Mouse (Mus musculus): ENCODE measurements at regions not wholly inside any gene's neighbourhood (a gene's known extent, or its start where the extent isn't known, plus 50 kb on each side); places are given as distances from the start of the nearest gene placed in this dataset.

DNA sequence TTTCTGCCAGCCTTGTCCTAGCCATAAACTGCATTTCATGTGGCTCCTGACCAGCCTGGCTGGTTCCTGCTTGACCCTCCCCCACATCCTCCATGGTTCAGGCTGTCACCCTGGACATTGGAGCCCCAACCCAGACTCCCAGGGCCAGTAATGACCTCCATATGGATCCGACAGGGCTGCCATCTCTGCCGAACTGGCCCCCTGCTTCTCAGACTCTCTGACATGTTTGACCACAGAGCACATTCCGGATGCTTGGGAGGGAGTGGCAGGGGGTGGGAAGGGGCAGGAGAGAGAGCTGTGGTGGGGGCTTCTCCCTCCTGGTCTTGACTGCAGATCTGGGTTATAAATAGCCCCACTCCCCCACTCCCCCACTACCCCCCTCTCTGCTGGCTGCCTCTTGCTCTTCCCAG lies 59.0 kb upstream of the Actrt2 start:
- no peak for DNase-seq

DNA sequence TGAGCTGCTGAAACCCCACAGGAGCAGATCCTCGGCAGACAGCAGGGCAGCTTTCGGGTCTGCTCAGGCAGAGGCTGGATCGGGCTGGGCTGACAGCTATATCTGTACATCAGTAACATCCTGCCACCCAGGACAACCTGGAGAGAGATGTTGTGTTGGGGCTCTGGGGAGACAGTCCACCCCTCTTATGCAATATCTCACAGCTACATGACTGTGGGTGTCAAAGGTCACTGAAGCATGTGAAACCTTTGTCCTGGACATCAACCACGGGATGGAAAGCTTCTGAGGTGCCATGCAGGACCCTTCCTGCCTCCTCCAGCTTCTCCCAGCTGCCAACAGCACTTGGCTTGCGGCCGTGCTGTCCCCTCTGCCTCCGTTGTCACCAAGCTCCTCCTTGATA lies 60.3 kb upstream of the Actrt2 start:
- DNase-seq, result no peak

DNA sequence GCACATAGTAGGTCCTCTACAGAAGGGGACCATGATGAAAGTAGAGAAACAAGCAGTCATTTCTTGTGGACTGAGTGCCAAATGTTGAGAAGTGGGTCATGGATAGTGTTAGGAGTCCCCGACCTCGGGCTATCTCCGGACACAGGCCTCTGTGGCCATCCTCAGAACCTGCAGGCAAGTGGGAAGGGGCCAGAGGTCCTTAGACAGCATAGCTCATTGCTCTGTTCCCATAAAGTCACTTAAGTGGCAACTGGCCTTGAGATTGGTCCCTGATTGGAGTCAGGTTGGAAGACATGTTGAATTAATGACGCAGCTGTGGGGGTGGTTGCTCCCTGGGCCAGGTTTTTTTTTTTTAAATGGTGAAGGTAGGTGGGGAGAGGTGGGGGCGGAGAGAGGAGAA lies 63.0 kb upstream of the Actrt2 start:
- DNase-seq, result no peak

DNA sequence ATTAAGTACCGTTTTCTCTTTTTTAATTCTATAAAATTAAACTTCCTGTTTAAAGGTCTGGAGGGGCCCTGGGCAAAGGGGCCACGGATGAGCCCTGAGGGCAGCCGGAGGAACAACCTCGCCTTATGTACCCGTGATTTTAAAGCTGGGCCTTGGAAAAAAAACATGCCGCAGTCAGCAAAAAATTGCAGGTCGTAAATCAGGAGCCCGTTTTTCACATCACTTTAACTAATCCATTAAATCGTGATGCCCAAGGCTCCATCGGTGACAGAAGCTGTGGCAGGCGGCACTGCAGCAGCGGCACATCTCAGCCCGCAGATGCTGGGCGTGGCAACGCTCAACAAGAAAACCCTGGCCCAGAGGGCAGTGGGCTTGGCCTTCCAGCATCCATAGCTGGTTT lies 63.7 kb upstream of the Actrt2 start:
- no peak for DNase-seq

DNA sequence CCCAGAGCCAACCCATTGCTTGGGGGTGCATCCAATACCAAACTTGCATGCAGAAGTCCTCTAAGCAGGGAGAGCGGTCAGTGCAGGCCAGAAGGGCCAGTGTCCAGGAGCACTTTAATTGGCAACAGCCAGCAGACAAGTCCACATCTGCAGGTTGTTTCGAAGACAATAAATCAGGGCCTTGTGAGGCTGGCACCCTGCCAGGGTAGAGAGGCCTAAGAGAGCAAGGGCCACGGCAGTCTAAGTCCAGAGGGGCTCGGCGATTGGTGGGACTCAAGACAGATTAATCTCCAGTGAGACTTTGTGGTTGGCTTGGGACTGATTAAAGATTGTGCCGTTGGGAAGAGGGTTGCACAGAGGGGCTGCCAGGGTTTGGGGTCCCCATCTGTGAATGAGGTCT lies 68.4 kb upstream of the Actrt2 start:
- DNase-seq, result no peak

DNA sequence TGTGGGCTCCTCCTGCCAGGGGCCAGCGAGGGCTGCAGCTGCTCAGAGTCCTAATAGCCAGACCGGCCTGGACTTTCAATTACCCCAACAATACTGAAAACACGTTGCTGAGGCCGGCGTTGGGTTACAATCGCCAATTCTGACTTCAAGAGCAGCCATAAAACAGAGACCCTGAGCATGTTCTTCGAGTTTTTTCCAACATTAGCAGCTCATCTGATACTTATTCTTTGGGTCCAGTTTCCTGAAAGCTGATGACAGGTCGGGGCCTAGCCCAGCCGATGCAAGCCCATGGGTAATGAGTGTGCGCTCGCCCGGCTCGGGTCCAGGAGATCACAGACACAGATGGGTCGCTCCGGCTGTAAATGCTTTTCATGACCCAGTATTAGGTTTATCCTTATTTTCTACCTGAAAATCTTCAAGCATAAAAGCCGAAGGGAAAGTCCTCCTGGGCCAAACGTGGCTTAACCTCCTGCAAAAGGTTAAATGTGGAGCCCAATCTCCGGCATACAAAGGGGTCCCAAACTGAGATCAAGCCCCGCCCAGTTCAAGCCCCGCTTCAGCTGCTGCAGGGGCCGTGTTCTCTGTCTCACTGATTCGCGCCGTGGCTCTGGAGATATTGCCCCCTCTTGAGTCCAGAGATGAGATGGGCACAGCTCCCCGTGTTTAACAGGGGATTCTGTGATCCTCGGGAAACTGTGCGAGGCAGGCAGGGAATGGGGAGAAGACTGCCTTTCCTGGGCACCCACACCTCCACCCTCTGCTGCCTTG lies 73.6 kb upstream of the Actrt2 start:
- no peak for DNase-seq

DNA sequence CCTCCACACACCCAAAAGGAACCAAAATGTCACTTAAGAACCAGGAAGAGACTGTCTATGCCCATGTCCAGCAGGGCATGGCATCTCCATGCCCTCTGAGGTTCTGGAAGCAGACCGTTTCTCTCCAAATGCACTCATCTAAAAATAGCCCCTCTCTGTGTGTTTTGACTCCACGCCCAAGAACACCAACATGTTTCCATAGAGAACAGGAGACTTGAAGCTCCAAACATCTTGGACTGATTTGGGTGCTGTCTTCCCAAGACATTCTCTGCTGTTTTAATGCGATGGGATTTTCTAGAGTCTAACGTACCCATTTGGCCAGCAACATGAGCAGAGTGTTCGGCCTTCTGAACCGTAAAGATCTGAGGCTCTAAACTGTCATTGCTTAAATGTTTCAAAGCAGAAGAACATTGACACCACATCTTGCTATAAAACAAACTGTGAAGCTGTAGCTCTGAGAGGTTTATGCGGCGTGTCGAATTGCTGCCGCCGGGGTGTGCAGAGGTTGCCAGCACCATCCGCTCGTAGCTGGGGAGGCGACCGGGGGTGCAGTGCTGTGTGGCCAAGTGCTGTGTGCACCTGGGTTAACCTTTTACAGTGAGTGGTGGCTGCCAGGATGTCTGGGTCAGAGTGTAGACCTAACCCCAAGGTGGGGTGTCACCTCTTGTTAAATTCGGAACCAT lies 78.8 kb upstream of the Actrt2 start:
- peak; percentile 52 for DNase-seq

DNA sequence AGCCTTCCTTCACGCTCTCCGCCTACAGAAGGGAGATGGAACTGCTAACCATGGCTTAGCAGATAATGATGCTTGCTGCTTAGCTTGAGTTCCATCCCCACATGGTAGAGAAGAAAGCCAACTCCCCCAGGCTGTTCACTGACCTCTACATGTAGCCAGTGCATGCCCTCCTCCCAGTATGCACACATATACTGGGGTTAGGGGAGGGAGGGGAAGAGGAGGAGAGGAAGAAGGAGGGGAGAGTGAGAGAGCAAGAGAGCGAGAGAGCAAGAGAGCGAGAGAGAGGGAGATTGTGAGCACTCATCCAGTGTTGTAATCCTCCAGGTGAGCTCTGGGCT lies 79.3 kb upstream of the Actrt2 start:
- no peak for DNase-seq

DNA sequence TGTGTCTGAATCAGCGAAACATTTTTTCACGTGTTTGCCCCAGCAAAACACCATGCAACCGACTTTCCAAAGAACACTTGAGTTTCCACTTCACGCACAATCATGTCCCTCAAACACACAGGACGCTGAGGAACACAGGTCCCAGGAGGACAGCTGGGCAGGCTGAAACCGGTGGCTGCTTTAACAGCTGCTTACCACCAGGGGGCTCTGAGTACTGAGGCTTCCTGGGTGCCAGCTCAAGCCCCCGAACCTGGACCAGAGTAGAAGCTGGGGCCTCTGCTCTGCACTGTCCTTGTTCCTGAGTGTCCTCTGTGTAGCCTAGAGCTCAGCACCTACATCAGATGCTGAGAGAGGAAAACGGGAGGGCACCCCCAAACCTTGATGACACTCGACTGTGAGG lies 81.5 kb upstream of the Actrt2 start:
- DNase-seq, result peak; percentile 42

DNA sequence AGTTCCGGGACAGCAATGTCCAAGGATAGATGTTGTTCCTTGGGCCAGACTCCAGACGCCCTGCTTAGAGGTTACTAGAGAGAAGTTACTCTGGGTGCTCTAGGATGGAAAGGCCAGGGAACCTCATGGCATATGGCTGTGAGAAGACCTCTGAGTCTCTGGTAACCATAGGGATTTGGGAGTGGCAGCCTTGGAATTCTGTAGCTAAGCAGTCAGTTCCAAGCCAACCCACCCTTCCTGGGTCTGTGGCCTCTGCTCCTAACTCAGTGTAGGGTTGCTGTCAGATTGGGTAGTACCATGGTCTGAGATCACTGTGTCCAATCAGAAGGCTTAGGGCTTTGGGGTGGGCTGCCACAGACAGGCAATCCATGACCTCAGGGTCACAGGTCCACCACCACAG lies 82.3 kb upstream of the Actrt2 start:
- no peak for DNase-seq

DNA sequence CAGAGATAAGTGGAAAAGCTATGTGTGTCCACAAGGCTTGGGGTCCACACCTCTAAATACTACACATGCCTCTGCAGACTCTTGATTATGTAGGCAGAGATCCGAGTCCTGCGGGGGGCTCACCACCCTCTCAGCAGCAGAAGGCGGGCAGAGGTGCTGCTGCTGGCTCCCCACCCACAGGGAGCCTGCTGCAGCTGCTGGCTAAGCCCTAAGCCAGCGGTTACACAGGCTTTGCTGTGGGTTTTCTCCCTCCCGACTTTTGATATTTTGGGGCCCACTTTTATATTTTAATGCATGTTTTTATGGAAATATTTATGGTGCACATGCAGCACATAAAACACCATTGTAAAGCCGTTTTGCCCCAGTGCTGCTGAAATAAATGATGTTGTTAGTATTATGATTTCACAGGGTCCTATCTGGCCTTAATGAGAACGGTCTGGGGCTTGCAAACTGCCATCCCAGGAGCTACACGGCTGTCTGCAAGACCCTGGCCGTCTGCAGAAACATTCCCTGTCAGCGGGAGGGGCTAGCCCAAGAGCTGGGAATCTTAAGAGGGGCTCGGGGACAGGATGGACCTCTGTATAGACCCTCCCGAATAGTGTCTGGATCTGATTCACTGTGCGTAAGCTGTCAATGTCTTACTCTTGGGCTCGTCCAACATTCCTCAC lies 82.9 kb upstream of the Actrt2 start:
- no peak for DNase-seq

DNA sequence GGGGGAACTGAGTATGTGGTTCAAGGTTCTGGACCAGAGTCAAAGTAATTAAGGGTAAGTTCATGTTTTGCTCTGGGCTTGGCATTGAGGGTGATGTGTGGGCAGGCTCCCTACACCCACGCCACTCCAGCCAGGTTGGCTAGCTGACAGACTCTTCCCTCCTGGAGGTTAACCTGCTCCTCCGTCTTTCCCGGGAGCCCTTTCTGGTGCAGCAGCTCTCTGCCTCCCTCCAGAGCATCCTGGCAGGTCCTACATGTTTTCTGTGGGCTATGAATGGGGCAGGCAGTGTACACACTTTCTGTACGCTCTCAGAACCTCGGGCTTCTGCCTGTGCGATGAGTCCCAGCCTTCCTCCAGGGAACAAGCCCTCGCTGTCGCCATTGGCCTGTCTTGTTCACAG lies 82.8 kb upstream of the Ttc34 start:
- DNase-seq, result no peak

DNA sequence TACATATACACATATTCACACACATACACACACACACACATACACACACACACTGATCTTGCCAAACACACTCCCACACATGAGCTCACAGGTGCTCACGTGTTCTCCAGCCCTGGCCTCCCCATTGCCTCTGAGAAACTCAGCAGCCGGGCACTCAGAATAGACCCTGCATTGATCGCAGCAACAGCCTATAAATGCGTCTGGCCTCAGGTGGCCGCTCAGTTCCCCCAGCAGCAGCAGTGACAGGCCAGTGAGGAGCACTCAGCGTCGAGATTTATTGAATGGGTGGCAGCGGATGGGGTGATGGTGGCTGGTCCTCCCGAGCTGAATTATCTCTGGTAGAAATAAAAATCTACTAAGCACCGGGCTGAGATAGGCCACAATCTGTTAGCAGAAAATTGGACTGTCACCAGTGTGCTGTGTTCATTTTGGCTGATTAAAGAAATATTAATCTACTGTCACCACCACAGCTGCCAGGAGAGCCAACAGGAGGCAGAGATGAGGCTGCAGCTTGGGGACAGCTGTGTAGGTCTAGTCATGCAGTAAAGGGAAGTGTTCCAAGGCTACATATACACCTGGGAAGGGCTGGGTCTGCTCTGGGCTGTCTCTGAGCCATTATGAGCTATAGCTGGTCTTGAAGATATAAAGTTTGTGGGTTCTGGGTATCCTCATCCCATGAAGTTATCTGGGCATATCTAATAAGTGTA lies 80.4 kb upstream of the Ttc34 start:
- DNase-seq, result no peak

DNA sequence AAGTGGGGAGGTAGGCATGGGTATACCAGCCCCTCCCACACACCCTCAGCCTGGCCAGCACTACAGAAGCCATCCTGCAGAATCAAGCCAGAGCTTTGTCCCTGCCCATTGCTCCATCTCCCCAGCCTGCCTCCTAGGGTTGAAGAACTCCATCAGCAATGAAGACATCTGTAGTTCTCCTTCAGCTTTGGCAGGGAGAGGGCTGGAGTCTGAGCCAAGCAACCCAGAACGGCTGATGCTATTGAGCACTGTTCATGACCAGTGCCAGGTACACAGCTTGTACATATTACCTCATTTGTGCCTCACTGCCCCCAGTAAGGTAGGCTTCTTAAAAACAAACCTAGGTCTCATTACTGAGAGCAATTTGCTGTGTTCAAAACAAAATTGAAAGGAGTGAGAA lies 77.4 kb upstream of the Ttc34 start:
- no peak for DNase-seq

DNA sequence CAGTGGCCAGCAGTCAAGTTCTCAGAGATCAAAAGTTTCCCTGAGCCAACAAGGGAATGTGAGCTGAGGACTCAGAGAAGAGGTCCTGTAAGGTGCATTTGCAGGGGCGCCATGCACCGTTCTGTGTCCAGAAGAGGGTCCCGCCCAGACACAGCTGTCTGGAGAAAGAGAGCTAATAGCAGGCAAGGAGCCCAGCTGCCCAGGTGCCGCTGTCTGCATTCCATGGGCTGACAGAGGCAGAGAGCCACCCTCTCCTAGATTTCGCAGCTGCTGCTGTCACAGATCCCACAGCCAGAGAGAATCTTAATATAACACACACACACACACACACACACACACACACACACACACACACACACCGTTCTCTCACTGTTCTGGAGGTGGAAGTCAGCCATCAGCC lies 73.0 kb upstream of the Ttc34 start:
- no peak for DNase-seq

DNA sequence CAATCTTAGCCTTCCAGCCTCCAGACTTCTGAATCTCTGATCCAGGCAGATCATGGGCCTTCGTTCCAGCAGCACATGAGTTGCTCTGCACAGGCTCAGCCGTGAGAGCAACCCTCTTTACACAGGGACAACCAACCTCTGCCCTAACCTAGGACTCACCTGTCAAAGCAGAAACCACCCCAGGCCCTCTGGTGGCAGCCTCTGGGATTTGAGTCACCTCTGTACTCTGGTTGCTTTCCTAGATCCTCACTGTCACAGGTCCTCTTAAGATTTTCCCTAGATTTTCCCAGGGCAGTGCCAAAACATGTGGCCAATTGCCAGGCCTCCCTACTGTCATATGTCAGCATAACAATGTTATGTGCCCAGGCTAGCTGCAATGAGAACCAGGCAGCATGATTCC lies 71.1 kb upstream of the Ttc34 start:
- peak; percentile 51 for DNase-seq

DNA sequence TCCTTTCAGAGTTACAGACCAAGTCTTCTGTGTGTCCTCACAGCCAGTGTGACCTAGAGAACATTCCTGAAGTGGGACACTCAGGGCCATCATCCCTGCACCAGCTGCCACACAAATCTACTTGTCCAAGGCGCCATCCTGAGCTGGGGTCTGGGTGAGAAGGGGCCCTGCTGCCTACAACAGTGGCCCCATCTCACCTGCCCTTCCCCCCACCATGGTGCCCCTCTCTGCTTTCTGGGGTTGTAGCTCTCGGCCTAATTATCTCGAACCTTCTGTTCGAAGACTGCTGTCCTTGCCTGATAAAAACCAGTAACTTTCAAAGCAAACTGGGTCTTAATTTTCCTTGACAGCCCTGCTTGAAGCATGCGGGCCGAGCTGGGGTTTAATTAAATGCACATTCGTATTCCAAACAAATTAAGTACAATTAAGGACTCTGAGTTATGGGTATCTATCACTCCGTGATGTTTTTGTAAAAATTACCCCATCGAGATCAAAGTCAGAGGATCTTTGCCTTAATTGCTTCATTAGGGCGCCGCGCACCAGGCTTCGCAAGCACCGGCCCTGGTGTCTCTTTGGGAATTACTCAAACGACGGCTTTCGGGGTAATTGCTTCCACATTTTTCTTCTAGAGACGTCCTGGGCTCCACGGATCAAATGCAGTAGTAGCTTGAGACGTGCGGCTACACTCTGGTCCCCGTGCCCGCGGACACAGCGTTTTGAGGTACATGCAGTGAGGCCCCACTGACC lies 65.8 kb upstream of the Ttc34 start:
- DNase-seq, result no peak

DNA sequence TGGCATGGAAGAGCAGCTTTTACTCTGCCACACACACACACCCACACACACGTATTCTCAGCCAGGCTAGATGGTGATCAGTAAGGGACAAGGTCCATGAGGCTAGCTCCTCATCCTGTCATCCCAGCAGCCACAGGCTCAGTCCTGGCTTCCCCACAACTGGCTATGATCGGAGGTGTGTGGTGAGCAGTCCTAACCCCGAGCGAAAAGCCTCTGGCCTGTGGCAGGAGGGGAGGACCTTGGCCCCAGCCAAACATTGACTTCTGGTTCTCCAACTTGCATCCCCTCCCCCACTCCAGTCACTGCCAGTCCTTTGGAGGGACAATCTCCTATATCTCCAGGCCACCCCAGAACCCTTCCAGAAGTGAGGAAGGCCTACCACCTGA lies 65.2 kb upstream of the Ttc34 start:
- no peak for DNase-seq

DNA sequence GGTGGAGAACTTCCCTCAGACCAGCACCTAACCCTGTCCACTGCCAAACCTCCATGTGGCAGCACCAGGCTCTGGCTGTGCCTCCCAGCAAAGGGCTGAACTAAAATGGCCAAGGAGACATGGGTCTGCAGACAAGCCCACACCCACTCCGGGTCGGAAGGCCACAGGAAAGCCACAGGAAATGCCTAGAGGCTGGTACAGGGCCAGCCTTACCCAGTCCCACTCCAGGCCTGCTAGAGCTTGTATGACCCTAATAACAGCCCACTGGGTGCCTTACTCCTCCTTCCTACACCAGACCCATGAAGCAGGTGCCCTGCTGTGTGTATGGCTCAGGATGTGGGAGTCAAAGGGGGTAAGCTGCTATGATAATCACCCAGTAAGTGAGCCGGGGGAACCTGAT lies 63.4 kb upstream of the Ttc34 start:
- no peak for DNase-seq

DNA sequence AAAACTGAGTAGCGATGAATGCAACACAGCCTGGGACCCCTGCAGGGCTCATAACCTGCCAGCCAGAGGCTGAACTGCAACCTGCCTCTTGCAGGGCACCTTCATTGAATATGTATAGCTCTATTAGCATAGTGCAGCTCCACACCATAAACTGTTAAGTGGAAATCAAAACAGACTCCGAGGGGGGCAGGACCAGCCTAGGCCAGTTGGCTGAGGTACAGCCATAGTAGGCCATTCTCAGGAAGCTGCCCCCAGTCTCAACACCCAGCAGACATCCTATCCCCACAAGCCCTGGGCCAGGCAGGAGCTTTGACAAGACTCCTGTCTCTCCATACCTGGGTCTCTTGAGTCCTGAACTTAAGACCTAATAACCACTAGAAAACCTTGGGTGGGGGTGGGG lies 62.9 kb upstream of the Ttc34 start:
- peak; percentile 31 for DNase-seq

DNA sequence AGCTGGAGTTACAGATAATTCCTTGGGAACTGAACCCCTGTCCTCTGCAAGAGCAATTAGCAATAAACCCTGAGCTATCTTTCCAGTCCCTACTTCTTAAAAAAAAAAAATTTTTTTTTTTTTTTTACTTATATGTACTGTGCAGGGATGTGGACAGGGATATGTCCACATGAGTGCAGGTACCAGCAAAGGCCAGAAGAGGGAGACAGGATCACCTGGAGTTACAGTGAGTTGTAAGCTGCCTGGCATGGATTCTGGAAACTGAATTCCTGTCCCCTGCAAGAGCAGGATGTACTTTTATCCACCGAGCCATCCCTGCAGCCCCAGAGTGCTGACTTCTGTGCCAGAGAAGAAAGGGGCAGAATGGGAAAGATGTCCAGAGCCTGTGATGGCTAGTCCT lies 58.4 kb upstream of the Ttc34 start:
- no peak for DNase-seq

DNA sequence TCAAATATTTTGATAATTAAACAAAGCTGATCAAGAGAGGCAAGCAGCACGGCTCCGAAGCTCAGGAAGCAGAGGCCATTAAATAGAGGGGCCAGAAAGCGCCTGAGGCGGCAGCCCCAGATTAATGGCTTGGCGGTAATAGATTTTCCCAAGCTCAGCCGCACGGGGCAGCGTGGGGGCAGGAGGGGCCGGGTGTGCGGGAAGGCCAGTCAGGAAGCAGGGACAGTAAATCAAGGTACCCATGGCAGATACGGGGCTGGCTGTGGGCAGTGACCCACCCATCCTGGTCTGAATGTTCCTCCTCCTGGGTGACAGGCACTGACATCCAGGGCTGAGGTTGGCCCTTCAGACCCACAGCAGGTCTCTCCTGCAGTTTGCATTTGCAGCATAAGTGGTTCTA lies 55.9 kb upstream of the Ttc34 start:
- peak; percentile 57 for DNase-seq

DNA sequence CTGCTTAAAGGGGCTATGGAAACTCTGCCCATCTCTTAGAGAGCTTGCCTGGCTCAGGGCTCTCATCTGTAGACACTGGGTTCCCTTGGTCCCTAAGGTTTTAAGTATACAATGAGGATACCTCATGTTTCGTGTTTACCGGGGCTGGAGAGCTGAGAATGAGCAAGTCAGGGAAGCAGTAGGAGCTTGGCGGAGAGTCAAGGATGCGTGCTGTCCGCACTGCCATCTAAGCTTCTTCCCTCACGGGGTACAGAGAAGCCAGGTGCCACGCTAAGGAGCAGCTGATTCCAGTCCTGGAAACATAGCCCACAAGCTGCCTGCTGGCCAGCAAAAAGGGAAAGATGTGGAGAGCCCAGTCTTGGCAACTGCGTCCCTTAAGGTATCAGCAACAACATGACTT lies 55.0 kb upstream of the Ttc34 start:
- no peak for DNase-seq

Data from kidney, postnatal 14 days (tissue).